Mouse (Mus musculus): ENCODE results near the gene 1700025G04Rik. TPM values are rescaled to one million over a fixed set of nuclear protein-coding genes. Genes with fewer than 3 reads are reported as not detected.

Gene 1700025G04Rik
- polyA plus RNA-seq, 1 experiment: 2.2 TPM

- Histone ChIP-seq H3K36me3 (ENCODE audit: control insufficient read depth, insufficient read depth, low read length) (no peaks in the 10 kb centered on the region), H3K4me1 (ENCODE audit: control insufficient read depth, insufficient read depth, low read length) (no peaks in the 10 kb centered on the region), H3K27me3 (replicated peaks; ENCODE audit: control insufficient read depth, insufficient read depth, low read length) (no peaks in the 10 kb centered on the region), H3K27ac (ENCODE audit: insufficient read depth, low read depth, low read length) (no peak overlapping the region), H3K4me3 (ENCODE audit: insufficient read depth, low read depth, low read length) (no peak overlapping the region)
- 95% methylated on average over 3 of the region's 3 CpGs for WGBS
- no peak for DNase-seq
- TF ChIP-seq POLR2A (IDR thresholded peaks at IDR 0.05; ENCODE audit: low read depth, low read length): no peak
- no peak for TF ChIP-seq CTCF (conservative IDR thresholded peaks at IDR 0.05; ENCODE audit: insufficient read depth, insufficient read length, low read depth, low read length)
Measured at GRCm38 (mm10) chr1:151917736-151918135, 172.2 kb downstream of the 1700025G04Rik start.

- Histone ChIP-seq H3K36me3 (ENCODE audit: control insufficient read depth, insufficient read depth, low read length) (no peaks in the 10 kb centered on the region), H3K27ac (ENCODE audit: insufficient read depth, low read depth, low read length) (no peak overlapping the region), H3K4me1 (ENCODE audit: control insufficient read depth, insufficient read depth, low read length) (no peaks in the 10 kb centered on the region), H3K4me3 (ENCODE audit: insufficient read depth, low read depth, low read length) (no peak overlapping the region), H3K27me3 (replicated peaks; ENCODE audit: control insufficient read depth, insufficient read depth, low read length) (no peaks in the 10 kb centered on the region)
- TF ChIP-seq CTCF (conservative IDR thresholded peaks at IDR 0.05; ENCODE audit: insufficient read depth, insufficient read length, low read depth, low read length): no peak
- TF ChIP-seq POLR2A (IDR thresholded peaks at IDR 0.05; ENCODE audit: low read depth, low read length): no peak
- WGBS: 94% methylated on average over 9 of the region's 9 CpGs
- DNase-seq: no peak
Measured at GRCm38 (mm10) chr1:151914494-151914893, 175.4 kb downstream of the 1700025G04Rik start.

- no peak for DNase-seq
- no peak overlapping the region for H3K27ac ChIP-seq (ENCODE audit: insufficient read depth, low read depth, low read length)
- 59% methylated on average over 4 of the region's 4 CpGs for WGBS
Measured at GRCm38 (mm10) chr1:151907014-151907413, 182.9 kb downstream of the 1700025G04Rik start.

GRCm38 (mm10) chr1:151900706-151901360, 189.1 kb downstream of the 1700025G04Rik start:
- TF ChIP-seq CTCF (conservative IDR thresholded peaks at IDR 0.05; ENCODE audit: insufficient read depth, insufficient read length, low read depth, low read length): no peak
- TF ChIP-seq POLR2A (IDR thresholded peaks at IDR 0.05; ENCODE audit: low read depth, low read length): no peak
- 42% methylated on average over 12 of the region's 12 CpGs for WGBS
- no peak for DNase-seq
- no peaks in the 10 kb centered on the region for H3K36me3 ChIP-seq (ENCODE audit: control insufficient read depth, insufficient read depth, low read length)
- no peak overlapping the region for H3K27ac ChIP-seq (ENCODE audit: insufficient read depth, low read depth, low read length)
- H3K27me3 ChIP-seq (replicated peaks; ENCODE audit: control insufficient read depth, insufficient read depth, low read length): no peaks in the 10 kb centered on the region
- no peak overlapping the region for H3K4me3 ChIP-seq (ENCODE audit: insufficient read depth, low read depth, low read length)
- no peaks in the 10 kb centered on the region for H3K4me1 ChIP-seq (ENCODE audit: control insufficient read depth, insufficient read depth, low read length)

More at GRCm38 (mm10) chr1:151907014-151907413, 182.9 kb downstream of the 1700025G04Rik start:
- no peaks in the 10 kb centered on the region for H3K4me1 ChIP-seq (ENCODE audit: control insufficient read depth, insufficient read depth, low read length)
- H3K36me3 ChIP-seq (ENCODE audit: control insufficient read depth, insufficient read depth, low read length): no peaks in the 10 kb centered on the region
- H3K4me3 ChIP-seq (ENCODE audit: insufficient read depth, low read depth, low read length): no peak overlapping the region
- no peak for TF ChIP-seq CTCF (conservative IDR thresholded peaks at IDR 0.05; ENCODE audit: insufficient read depth, insufficient read length, low read depth, low read length)
- no peak for TF ChIP-seq POLR2A (IDR thresholded peaks at IDR 0.05; ENCODE audit: low read depth, low read length)
- H3K27me3 ChIP-seq (replicated peaks; ENCODE audit: control insufficient read depth, insufficient read depth, low read length): no peaks in the 10 kb centered on the region

GRCm38 (mm10) chr1:151899964-151900363, 190.0 kb downstream of the 1700025G04Rik start:
- DNase-seq: no peak
- H3K27me3 ChIP-seq (replicated peaks; ENCODE audit: control insufficient read depth, insufficient read depth, low read length): no peaks in the 10 kb centered on the region
- TF ChIP-seq POLR2A (IDR thresholded peaks at IDR 0.05; ENCODE audit: low read depth, low read length): no peak
- no peak for TF ChIP-seq CTCF (conservative IDR thresholded peaks at IDR 0.05; ENCODE audit: insufficient read depth, insufficient read length, low read depth, low read length)
- H3K36me3 ChIP-seq (ENCODE audit: control insufficient read depth, insufficient read depth, low read length): no peaks in the 10 kb centered on the region
- no peak overlapping the region for H3K27ac ChIP-seq (ENCODE audit: insufficient read depth, low read depth, low read length)
- H3K4me3 ChIP-seq (ENCODE audit: insufficient read depth, low read depth, low read length): no peak overlapping the region
- no peaks in the 10 kb centered on the region for H3K4me1 ChIP-seq (ENCODE audit: control insufficient read depth, insufficient read depth, low read length)
- 80% methylated on average over 7 of the region's 7 CpGs for WGBS

- WGBS: 78% methylated on average over 4 of the region's 4 CpGs
- Histone ChIP-seq H3K4me1 (ENCODE audit: control insufficient read depth, insufficient read depth, low read length) (no peaks in the 10 kb centered on the region), H3K27me3 (replicated peaks; ENCODE audit: control insufficient read depth, insufficient read depth, low read length) (no peaks in the 10 kb centered on the region), H3K36me3 (ENCODE audit: control insufficient read depth, insufficient read depth, low read length) (no peaks in the 10 kb centered on the region), H3K27ac (ENCODE audit: insufficient read depth, low read depth, low read length) (no peak overlapping the region), H3K4me3 (ENCODE audit: insufficient read depth, low read depth, low read length) (no peak overlapping the region)
- TF ChIP-seq CTCF (conservative IDR thresholded peaks at IDR 0.05; ENCODE audit: insufficient read depth, insufficient read length, low read depth, low read length) (no peak), POLR2A (IDR thresholded peaks at IDR 0.05; ENCODE audit: low read depth, low read length) (no peak)
- DNase-seq: no peak
Measured at GRCm38 (mm10) chr1:151895406-151895805, 194.5 kb downstream of the 1700025G04Rik start.

GRCm38 (mm10) chr1:151893976-151894375, 195.9 kb downstream of the 1700025G04Rik start:
- DNase-seq: peak; percentile 13
- Histone ChIP-seq H3K36me3 (ENCODE audit: control insufficient read depth, insufficient read depth, low read length) (no peaks in the 10 kb centered on the region), H3K4me3 (ENCODE audit: insufficient read depth, low read depth, low read length) (no peak overlapping the region), H3K27me3 (replicated peaks; ENCODE audit: control insufficient read depth, insufficient read depth, low read length) (no peaks in the 10 kb centered on the region), H3K27ac (ENCODE audit: insufficient read depth, low read depth, low read length) (no peak overlapping the region), H3K4me1 (ENCODE audit: control insufficient read depth, insufficient read depth, low read length) (no peaks in the 10 kb centered on the region)
- 66% methylated on average over 5 of the region's 5 CpGs for WGBS
- TF ChIP-seq CTCF (conservative IDR thresholded peaks at IDR 0.05; ENCODE audit: insufficient read depth, insufficient read length, low read depth, low read length) (no peak), POLR2A (IDR thresholded peaks at IDR 0.05; ENCODE audit: low read depth, low read length) (no peak)
